Mouse (Mus musculus) liver, adult 2 months (tissue): ENCODE measurements around the gene Faf2.

ENCODE experiments used
- CTCF ChIP-seq: fragments of 200-500 bp; IDR thresholded peaks from 2 replicates; pipeline ENCODE4 v1.5.1; 2011; ENCODE audit warnings: low read depth, low read length, control low read depth
- POLR2A ChIP-seq: fragments of 200-500 bp; IDR thresholded peaks from 2 replicates; pipeline ENCODE4 v1.6.1; 2011; ENCODE audit warnings: low read length, control low read depth; ENCODE audit not compliant: insufficient read depth; ENCODE audit errors: extremely low read depth

GRCm38 (mm10) chr13:54680184-54680853, 58.7 kb downstream of the Faf2 start:
- TF ChIP-seq POLR2A = no peak
- TF ChIP-seq CTCF = no peak
